Mouse (Mus musculus) liver, embryonic 14.5 days (tissue): ENCODE data around the gene Ppfibp2. TPM values are rescaled to one million over a fixed set of nuclear protein-coding genes. Genes with fewer than 3 reads are reported as not detected.

ENCODE experiments used
- ATAC-seq: fragments of 200-750 bp; cut with Nextera tagmentation; 2 replicates; pipeline ENCODE4 v1.8.0; 2017; ENCODE audit warnings: moderate number of reproducible peaks, mild to moderate bottlenecking, moderate library complexity; ENCODE audit not compliant: insufficient read depth
- DNase-seq, 3 experiments: peaks; one replicate each; pipeline ENCODE4 v3.0.0-alpha.2; 2012 to 2013; ENCODE audit warnings: low read depth in 3 of 3, low spot score in 3 of 3
- H3K27ac ChIP-seq: fragments of 300-500 bp; sonication (generic); 2 replicates; pipeline ENCODE4 v1.5.1; 2014; ENCODE audit warnings: moderate library complexity, mild to moderate bottlenecking, control low read depth, inconsistent platforms
- H3K27me3 ChIP-seq: fragments of 300-500 bp; sonication (generic); 2 replicates; pipeline ENCODE4 v1.6.1; 2014; ENCODE audit warnings: mild to moderate bottlenecking, low read length, moderate library complexity; ENCODE audit not compliant: control insufficient read depth, insufficient read depth
- H3K36me3 ChIP-seq: fragments of 300-500 bp; sonication (generic); replicated peaks from 2 replicates; pipeline ENCODE4 v1.6.1; 2014; ENCODE audit warnings: low read depth; ENCODE audit not compliant: control insufficient read depth, insufficient read depth
- H3K4me1 ChIP-seq, 2 experiments: fragments of 200-500 bp in 1 of 2; fragments of 300-500 bp in 1 of 2; sonication (generic) in 1 of 2; replicated peaks; 2 replicates each; pipeline ENCODE4 v1.6.1; 2012 to 2014; ENCODE audit warnings: antibody characterized with exemption in 1 of 2, inconsistent platforms in 1 of 2, low read length in 1 of 2; ENCODE audit not compliant: control insufficient read depth in 2 of 2, insufficient read depth in 2 of 2
- H3K4me2 ChIP-seq: fragments of 300-500 bp; sonication (generic); 2 replicates; pipeline ENCODE4 v1.6.1; 2014; ENCODE audit warnings: low read depth, mild to moderate bottlenecking, control low read depth, moderate library complexity
- H3K4me3 ChIP-seq, 2 experiments: fragments of 200-500 bp in 1 of 2; fragments of 300-500 bp in 1 of 2; sonication (generic) in 1 of 2; 2 replicates each; pipeline ENCODE4 v1.5.1; 2012 to 2014; ENCODE audit warnings: low read depth in 2 of 2, low read length in 2 of 2, mild to moderate bottlenecking in 2 of 2, control low read depth in 1 of 2, inconsistent platforms in 1 of 2, moderate library complexity in 1 of 2; ENCODE audit not compliant: insufficient read depth in 1 of 2
- H3K9ac ChIP-seq: fragments of 300-500 bp; sonication (generic); replicated peaks from 2 replicates; pipeline ENCODE4 v1.6.1; 2014; ENCODE audit warnings: mild to moderate bottlenecking, control low read depth, moderate library complexity
- H3K9me3 ChIP-seq: fragments of 300-500 bp; sonication (generic); 2 replicates; pipeline ENCODE4 v1.6.1; 2016; ENCODE audit warnings: low read length, mixed read lengths; ENCODE audit not compliant: control insufficient read depth
- CTCF ChIP-seq: IDR thresholded peaks from 2 replicates; pipeline ENCODE4 v1.5.1; 2016; ENCODE audit warnings: antibody characterized with exemption, low read depth, control low read depth
- EP300 ChIP-seq: IDR thresholded peaks from 2 replicates; pipeline ENCODE4 v1.6.1; 2016; ENCODE audit warnings: antibody characterized with exemption, low read depth
- WGBS: fragments of 180-500 bp; shearing (Covaris S2); extraction: QIAGEN DNeasy Blood & Tissue Kit; methylation state at CpG from one replicate; pipeline ENCODE4 v1.1.7; 2014; ENCODE audit not compliant: insufficient replicate concordance; 5-methylcytosine and 5-hydroxymethylcytosine counted together
- polyA plus RNA-seq, 2 experiments: library from polyadenylated mRNA; depleted of rRNA in 1 of 2; stranded (reverse) in 1 of 2; unstranded in 1 of 2; fragments of >200 nt; fragmentation: Nextera tagmentation in 1 of 2; extraction: Ambion mirVana in 1 of 2; gene quantifications; 2 replicates each; pipeline versions ENCODE4 v1.2.1 to v1.2.3; 2012 to 2014

The Ppfibp2 gene
- polyA plus RNA-seq, 2 experiments = 2.5 to 3.1 TPM

DNA sequence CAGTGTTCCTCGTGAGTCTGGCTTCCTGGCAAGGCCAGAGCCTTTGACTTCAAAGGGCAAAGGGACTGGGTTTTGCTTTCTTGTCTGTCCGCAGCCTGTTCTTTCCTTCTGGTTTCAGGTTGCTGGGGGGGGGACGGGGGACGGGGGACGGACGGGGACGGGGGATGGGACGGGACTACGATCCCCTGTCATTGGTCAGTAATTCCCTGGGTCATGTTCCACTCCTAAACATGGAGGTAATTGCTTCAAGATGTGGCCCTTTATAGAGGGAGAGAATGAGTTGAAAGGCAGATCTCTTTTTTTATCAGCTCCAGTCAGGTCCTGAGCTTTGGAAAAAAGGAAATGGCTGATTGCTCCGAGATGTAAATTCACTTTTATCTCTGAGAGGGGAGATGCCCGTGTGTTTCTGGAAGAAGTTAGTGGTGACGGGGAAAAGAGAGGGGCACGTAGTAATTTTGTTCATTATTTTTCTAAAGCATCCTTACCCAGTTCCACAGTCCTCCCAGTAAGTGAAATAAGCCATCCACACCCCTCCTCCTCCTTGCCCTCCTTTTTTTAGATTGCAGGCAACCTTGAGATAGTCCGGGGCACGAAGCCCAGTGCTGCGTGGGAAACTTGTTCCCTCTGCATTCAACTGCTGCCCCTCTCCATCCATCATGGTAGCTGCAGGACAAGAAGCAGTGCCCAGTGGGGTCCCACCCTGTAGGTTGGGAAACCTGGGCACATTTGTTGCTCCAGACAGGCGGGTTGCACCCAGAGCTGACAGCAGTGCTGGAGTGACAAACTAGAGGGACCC is 95.6 kb downstream of the Ppfibp2 start:
- H3K27ac ChIP-seq = no peak overlapping the region
- peaks cover 0 to 4% of the 10 kb centered on the region in 2 experiments; a peak in 2 of 4 replicates for H3K4me1 ChIP-seq
- no peaks in the 10 kb centered on the region for H3K9me3 ChIP-seq
- no peaks in the 10 kb centered on the region for H3K36me3 ChIP-seq
- no peak overlapping the region for H3K9ac ChIP-seq
- no peak overlapping the region for H3K4me2 ChIP-seq
- ATAC-seq (no peak), DNase-seq (no peak)
- no peak overlapping the region for H3K4me3 ChIP-seq
- 20% methylated on average over 17 of the region's 17 CpGs for WGBS
- no peak for TF ChIP-seq CTCF
- TF ChIP-seq EP300 = no peak
- no peaks in the 10 kb centered on the region for H3K27me3 ChIP-seq

DNA sequence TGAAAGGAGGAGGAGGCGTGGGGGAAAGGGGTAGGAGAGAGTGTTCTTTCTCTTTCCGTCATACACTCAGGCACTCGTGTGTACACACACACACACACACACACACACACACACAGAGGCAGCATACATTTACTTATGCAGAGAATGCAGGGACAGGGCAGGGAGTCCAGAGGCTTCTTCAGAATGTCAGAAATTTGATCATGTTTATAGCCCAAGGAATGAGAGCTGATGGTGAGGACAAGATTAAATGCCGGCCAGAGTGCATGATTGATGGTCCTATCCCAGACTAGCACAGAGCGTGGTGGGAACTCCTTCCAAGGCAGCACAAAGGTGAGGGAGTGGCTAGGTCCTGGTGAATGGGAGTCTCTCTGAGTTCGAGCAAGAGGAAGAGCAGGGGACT is 96.5 kb downstream of the Ppfibp2 start:
- Histone ChIP-seq H3K36me3 (no peaks in the 10 kb centered on the region), H3K27me3 (no peaks in the 10 kb centered on the region), H3K4me3 (no peak overlapping the region), H3K4me2 (no peak overlapping the region), H3K9ac (no peak overlapping the region), H3K9me3 (no peaks in the 10 kb centered on the region), H3K4me1 (peaks cover 0 to 4% of the 10 kb centered on the region in 2 experiments; a peak in 2 of 4 replicates), H3K27ac (no peak overlapping the region)
- WGBS = 39% methylated on average over 6 of the region's 6 CpGs
- DNase-seq = no peak
- no peak for ATAC-seq
- no peak for TF ChIP-seq CTCF
- no peak for TF ChIP-seq EP300

DNA sequence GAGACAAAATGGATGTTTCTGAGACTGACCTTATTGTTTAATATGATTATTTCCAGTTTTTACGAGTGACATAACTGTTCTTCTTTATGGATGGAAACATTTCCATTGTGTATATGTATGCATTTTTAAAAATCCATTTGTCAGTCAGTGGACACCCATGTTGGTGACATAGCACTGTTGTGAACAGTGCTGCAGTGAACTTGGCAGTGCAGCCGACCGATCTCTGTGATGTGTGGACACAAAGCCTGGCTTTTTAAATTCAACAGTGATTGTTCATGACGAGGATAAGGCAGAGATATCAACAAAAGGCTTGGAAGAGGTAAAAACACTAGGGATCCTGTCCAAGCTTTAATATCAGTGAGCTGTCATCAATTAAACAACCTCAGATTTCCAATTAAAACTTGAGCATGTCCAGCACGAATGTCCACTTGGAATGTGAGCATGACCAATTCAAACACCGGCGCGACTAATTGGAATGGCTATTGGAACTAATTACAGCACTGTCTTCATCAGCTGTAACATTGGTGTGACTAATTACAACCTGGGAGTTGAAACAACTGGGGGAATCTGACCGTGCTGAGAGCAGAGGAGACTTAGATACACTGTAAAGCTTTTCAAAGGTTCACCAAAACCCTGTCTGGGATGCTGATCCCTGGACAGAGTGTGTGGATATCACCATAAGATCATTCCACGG is 99.4 kb downstream of the Ppfibp2 start:
- ATAC-seq (no peak), DNase-seq (no peak)
- Histone ChIP-seq H3K9me3 (no peaks in the 10 kb centered on the region), H3K27ac (no peak overlapping the region), H3K4me3 (no peak overlapping the region), H3K4me1 (peaks cover 0 to 4% of the 10 kb centered on the region in 2 experiments; a peak in 2 of 4 replicates), H3K4me2 (no peak overlapping the region), H3K36me3 (no peaks in the 10 kb centered on the region), H3K27me3 (no peaks in the 10 kb centered on the region), H3K9ac (no peak overlapping the region)
- no peak for TF ChIP-seq CTCF
- no peak for TF ChIP-seq EP300
- 65% methylated on average over 10 of the region's 10 CpGs for WGBS

DNA sequence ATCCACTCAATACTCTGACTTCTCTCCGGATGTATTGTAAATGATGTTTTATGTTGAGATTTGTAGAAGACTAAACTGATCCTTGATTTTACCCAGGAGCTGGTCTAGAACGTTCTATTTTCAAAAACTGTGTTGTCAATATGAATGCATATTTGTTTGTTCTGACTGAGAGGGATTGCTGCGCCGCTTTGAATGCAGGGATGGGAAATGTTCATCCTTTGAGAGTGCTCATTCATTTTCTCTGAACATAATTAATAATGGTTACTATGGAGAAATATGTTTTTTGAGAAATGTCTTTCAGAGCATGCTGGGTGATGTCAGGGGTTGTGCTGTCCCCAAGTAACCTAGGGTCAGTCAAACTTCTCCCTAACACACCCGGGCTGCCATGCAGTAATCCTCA is 102.1 kb downstream of the Ppfibp2 start:
- TF ChIP-seq CTCF (no peak), EP300 (no peak)
- H3K4me2 ChIP-seq = no peak overlapping the region
- H3K4me3 ChIP-seq = no peak overlapping the region
- peaks cover 0 to 6% of the 10 kb centered on the region in 2 experiments; a peak in 1 of 4 replicates for H3K4me1 ChIP-seq
- 60% methylated on average over 5 of the region's 5 CpGs for WGBS
- H3K9me3 ChIP-seq = no peaks in the 10 kb centered on the region
- no peaks in the 10 kb centered on the region for H3K27me3 ChIP-seq
- no peak for ATAC-seq
- H3K27ac ChIP-seq = no peak overlapping the region
- no peak for DNase-seq
- H3K36me3 ChIP-seq = no peaks in the 10 kb centered on the region
- H3K9ac ChIP-seq = no peak overlapping the region

DNA sequence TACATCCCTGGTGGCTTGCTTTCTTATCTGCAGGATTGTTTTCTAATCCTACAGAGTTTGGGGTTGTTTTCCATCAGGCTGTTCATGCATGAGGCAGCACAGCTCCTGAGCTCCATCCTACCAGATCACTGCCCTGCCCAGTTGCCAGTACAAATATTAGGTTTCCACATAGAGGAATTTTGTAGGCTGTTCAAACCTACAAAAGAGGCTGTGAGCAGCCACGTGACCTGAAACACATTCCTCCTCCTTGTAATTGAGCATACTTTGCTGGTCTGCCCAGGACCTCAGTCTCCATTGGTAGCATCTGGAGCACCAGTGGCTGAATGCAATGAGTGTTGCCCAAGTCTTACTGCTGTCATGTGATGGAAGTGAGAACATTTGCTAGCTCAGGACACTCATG is 104.9 kb downstream of the Ppfibp2 start:
- no peaks in the 10 kb centered on the region for H3K9me3 ChIP-seq
- H3K36me3 ChIP-seq = no peaks in the 10 kb centered on the region
- no peak overlapping the region for H3K4me3 ChIP-seq
- H3K4me2 ChIP-seq = no peak overlapping the region
- DNase-seq = no peak
- TF ChIP-seq CTCF = no peak
- no peak for TF ChIP-seq EP300
- no peak overlapping the region for H3K9ac ChIP-seq
- H3K4me1 ChIP-seq = peaks cover 0 to 4% of the 10 kb centered on the region in 2 experiments; a peak in 1 of 4 replicates
- H3K27me3 ChIP-seq = no peaks in the 10 kb centered on the region
- WGBS = 48% methylated on average over 1 of the region's 1 CpGs
- no peak for ATAC-seq
- no peak overlapping the region for H3K27ac ChIP-seq
